In genomic region chr6:25808806-25809495, GRCm38 (mm10) we compare ENCODE assay signal across 8 mouse cellular contexts. TPM values are rescaled to one million over a fixed set of nuclear protein-coding genes. Genes with fewer than 3 reads are reported as not detected.
A peak's percentile ranks its signal among the peaks of the same experiment; 100 is the strongest.
DNase-seq lines count a peak whose midpoint lies in the region; ATAC-seq and TF ChIP-seq lines count a peak whose summit lies in the region.

TSS of gene Pot1a (minus strand) at chr6:25809246.

- H3K9ac ChIP-seq in heart, embryonic 11.5 days (ENCODE audit: low read depth, low read length) = peak within 1 kb of the TSS; percentile 91
- peak within 1 kb of the TSS; percentile 82 for H3K9ac ChIP-seq in kidney, embryonic 16.5 days (replicated peaks; ENCODE audit: low read length)
- H3K9ac ChIP-seq in liver, adult 2 months (ENCODE audit: low read depth, low read length) = peak within 1 kb of the TSS; percentile 80

- H3K4me3 ChIP-seq in C2C12 (ENCODE audit: insufficient read depth, poor library complexity, severe bottlenecking) (peak within 1 kb of the TSS; percentile 34), myocyte (peak within 1 kb of the TSS; percentile 55)
- H3K4me3 ChIP-seq in erythroblast, embryonic 14.5 days (replicated peaks) = peak within 1 kb of the TSS; percentile 73
- peak within 1 kb of the TSS; percentile 71 for H3K4me3 ChIP-seq in heart, embryonic 11.5 days (ENCODE audit: low read depth, low read length)
- peak within 1 kb of the TSS; percentile 70 for H3K4me3 ChIP-seq in kidney, embryonic 16.5 days (ENCODE audit: low read length)
- H3K4me3 ChIP-seq in liver, adult 2 months (ENCODE audit: insufficient read depth, low read depth, low read length) = peak within 1 kb of the TSS; percentile 75

- under 1% methylated on average over 34 of the region's 34 CpGs for WGBS in heart, embryonic 11.5 days (ENCODE audit: insufficient replicate concordance)
- under 1% methylated on average over 34 of the region's 34 CpGs for WGBS in kidney, embryonic 16.5 days
- under 1% methylated on average over 34 of the region's 34 CpGs for WGBS in liver, adult 2 months

- H3K36me3 ChIP-seq in C2C12 (ENCODE audit: control insufficient read depth, insufficient read depth) = no peaks in the 10 kb centered on the region
- peaks cover 21% of the 10 kb centered on the region for H3K36me3 ChIP-seq in erythroblast, embryonic 14.5 days (ENCODE audit: control insufficient read depth)
- no peaks in the 10 kb centered on the region for H3K36me3 ChIP-seq in heart, embryonic 11.5 days (ENCODE audit: control insufficient read depth, insufficient read depth, low read length)
- no peaks in the 10 kb centered on the region for H3K36me3 ChIP-seq in kidney, embryonic 16.5 days (ENCODE audit: insufficient read depth, low read length)
- H3K36me3 ChIP-seq in liver, adult 2 months (ENCODE audit: control insufficient read depth, insufficient read depth, low read length) = no peaks in the 10 kb centered on the region
- no peaks in the 10 kb centered on the region for H3K36me3 ChIP-seq in myocyte (ENCODE audit: control insufficient read depth, insufficient read depth)
- H3K36me3 ChIP-seq in splenic B cell, adult 2 months (ENCODE audit: control insufficient read depth, insufficient read depth, low read length, poor library complexity, severe bottlenecking) = 0 out of 2 replicates have a peak, but pooled peaks cover 3% of the 10 kb centered on the region

- H3K79me2 ChIP-seq in C2C12 (ENCODE audit: control insufficient read depth, insufficient read depth) = no peaks in the 10 kb centered on the region
- no peaks in the 10 kb centered on the region; the same call in 1 of the 2 replicates for H3K79me2 ChIP-seq in liver, adult 2 months (ENCODE audit: control insufficient read depth, insufficient read depth, low read length)
- H3K79me2 ChIP-seq in myocyte (ENCODE audit: control insufficient read depth, insufficient read depth) = no peaks in the 10 kb centered on the region

- TF ChIP-seq CTCF in C2C12 (IDR thresholded peaks at IDR 0.05; ENCODE audit: control insufficient read depth, insufficient read depth, insufficient read length) = no peak
- TF ChIP-seq CTCF in brain, embryonic 14.5 days (IDR thresholded peaks at IDR 0.05; ENCODE audit: borderline replicate concordance, extremely low read depth, insufficient read depth, insufficient read length) = no peak
- 0 out of 2 replicates have a peak, but pooled peaks have one; percentile 15 for TF ChIP-seq CTCF in liver, adult 2 months (IDR thresholded peaks at IDR 0.05; ENCODE audit: low read depth, low read length)

- peak; percentile 99 for DNase-seq in brain, embryonic 14.5 days (ENCODE audit: low read depth)
- peak; percentile 94 for DNase-seq in liver, adult 2 months (ENCODE audit: extremely low read depth, low read depth, low spot score)
- DNase-seq in splenic B cell, adult 2 months (ENCODE audit: low read depth, low spot score) = peak; percentile 98

- H3K9me3 ChIP-seq in erythroblast, embryonic 14.5 days (ENCODE audit: control insufficient read depth, low read length) = no peaks in the 10 kb centered on the region
- no peaks in the 10 kb centered on the region for H3K9me3 ChIP-seq in heart, embryonic 11.5 days (replicated peaks; ENCODE audit: control insufficient read depth, low read length)
- no peaks in the 10 kb centered on the region for H3K9me3 ChIP-seq in kidney, embryonic 16.5 days (ENCODE audit: low read length)

- H3K27ac ChIP-seq in heart, embryonic 11.5 days (ENCODE audit: low read depth, low read length) = peak within 1 kb of the TSS; percentile 75
- H3K27ac ChIP-seq in kidney, embryonic 16.5 days (ENCODE audit: low read length) = peak within 1 kb of the TSS; percentile 84
- H3K27ac ChIP-seq in liver, adult 2 months (replicated peaks; ENCODE audit: insufficient read depth, low read depth, low read length) = peak within 1 kb of the TSS; percentile 54

- H3K4me1 ChIP-seq in erythroblast, embryonic 14.5 days (ENCODE audit: control insufficient read depth) = peaks cover 28% of the 10 kb centered on the region
- H3K4me1 ChIP-seq in heart, embryonic 11.5 days (ENCODE audit: control insufficient read depth, insufficient read depth, low read length) = peaks cover 3% of the 10 kb centered on the region; the same call in 1 of the 2 replicates
- H3K4me1 ChIP-seq in kidney, embryonic 16.5 days (ENCODE audit: insufficient read depth, low read length) = peaks cover 7% of the 10 kb centered on the region; the same call in 1 of the 2 replicates
- no peaks in the 10 kb centered on the region for H3K4me1 ChIP-seq in liver, adult 2 months (ENCODE audit: control insufficient read depth, insufficient read depth, low read length)

- peak within 1 kb of the TSS; percentile 66 for H3ac ChIP-seq in C2C12 (ENCODE audit: control insufficient read depth, insufficient read length, low read depth)
- no peak within 1 kb of the TSS for H3ac ChIP-seq in myocyte (ENCODE audit: control insufficient read depth, insufficient read length)

- peak; percentile 97 for ATAC-seq in heart, embryonic 11.5 days (replicated peaks; ENCODE audit: insufficient number of reproducible peaks, low FRiP score, low TSS enrichment)
- ATAC-seq in kidney, embryonic 16.5 days (ENCODE audit: low FRiP score, low TSS enrichment) = peak; percentile 100

- no peaks in the 10 kb centered on the region for H3K79me3 ChIP-seq in C2C12 (ENCODE audit: low read depth)

- peak within 1 kb of the TSS; percentile 69 for H3K4me2 ChIP-seq in heart, embryonic 11.5 days
- H3K4me2 ChIP-seq in kidney, embryonic 16.5 days (replicated peaks; ENCODE audit: low read depth, low read length) = peak within 1 kb of the TSS; percentile 66
- H3K4me2 ChIP-seq in myocyte (ENCODE audit: low read depth) = peak within 1 kb of the TSS; percentile 74

- H3K27me3 ChIP-seq in C2C12 (ENCODE audit: control insufficient read depth, insufficient read depth, insufficient read length) (no peaks in the 10 kb centered on the region), myocyte (ENCODE audit: control insufficient read depth, insufficient read depth, insufficient read length) (no peaks in the 10 kb centered on the region)
- peaks cover 2% of the 10 kb centered on the region; the same call in 1 of the 2 replicates for H3K27me3 ChIP-seq in erythroblast, embryonic 14.5 days (ENCODE audit: control insufficient read depth)
- H3K27me3 ChIP-seq in heart, embryonic 11.5 days (ENCODE audit: control insufficient read depth, insufficient read depth, low read length) = no peaks in the 10 kb centered on the region
- no peaks in the 10 kb centered on the region for H3K27me3 ChIP-seq in kidney, embryonic 16.5 days (ENCODE audit: insufficient read depth, low read length)
- no peaks in the 10 kb centered on the region for H3K27me3 ChIP-seq in liver, adult 2 months (ENCODE audit: control insufficient read depth, insufficient read depth, low read length)
- no peaks in the 10 kb centered on the region; the same call in 1 of the 2 replicates for H3K27me3 ChIP-seq in splenic B cell, adult 2 months (ENCODE audit: control insufficient read depth, insufficient read depth, low read length, poor library complexity, severe bottlenecking)

- TF ChIP-seq POLR2A in brain, embryonic 14.5 days (IDR thresholded peaks at IDR 0.05; ENCODE audit: borderline replicate concordance, extremely low read depth, insufficient read depth, insufficient read length, poor library complexity, severe bottlenecking) = peak; percentile 74; the same call in 1 of the 2 replicates
- TF ChIP-seq POLR2A in liver, adult 2 months (IDR thresholded peaks at IDR 0.05; ENCODE audit: extremely low read depth, insufficient read depth, low read length) = 0 out of 2 replicates have a peak, but pooled peaks have one; percentile 29
- peak; percentile 47 for TF ChIP-seq POLR2A in myocyte (IDR thresholded peaks at IDR 0.05; ENCODE audit: insufficient read length, low read depth)

TF ChIP-seq in C2C12, 6 proteins besides CTCF, POLR2A, EP300 and RAD21:
- TF ChIP-seq FOSL1 (IDR thresholded peaks at IDR 0.05; ENCODE audit: insufficient read depth, low read length, poor library complexity, severe bottlenecking) = no peak
- TF ChIP-seq CEBPB (IDR thresholded peaks at IDR 0.05; ENCODE audit: low read depth) = no peak
- no peak for TF ChIP-seq USF1 (IDR thresholded peaks at IDR 0.05; ENCODE audit: low read depth)
- no peak for TF ChIP-seq MYOG (IDR thresholded peaks at IDR 0.05; ENCODE audit: control insufficient read depth, extremely low read depth, insufficient read length)
- no peak for TF ChIP-seq MYOD1 (IDR thresholded peaks at IDR 0.05; ENCODE audit: control insufficient read depth, insufficient read length, low read depth)
- no peak for TF ChIP-seq MAX (IDR thresholded peaks at IDR 0.05)
TF ChIP-seq in C2C12: peak in this region for 0.

TF ChIP-seq in myocyte, 11 proteins besides CTCF, POLR2A, EP300 and RAD21:
- peak; percentile 97 for TF ChIP-seq SRF (IDR thresholded peaks at IDR 0.05; ENCODE audit: control insufficient read depth, insufficient read length, low read depth)
- no peak for TF ChIP-seq CEBPB (IDR thresholded peaks at IDR 0.05; ENCODE audit: insufficient read depth, poor library complexity, severe bottlenecking)
- TF ChIP-seq POLR2AphosphoS2 (IDR thresholded peaks at IDR 0.05; ENCODE audit: insufficient read length, low read depth) = no peak
- no peak for TF ChIP-seq REST (IDR thresholded peaks at IDR 0.05; ENCODE audit: insufficient read depth, insufficient read length)

RNA-seq across cellular contexts. Expression of gene Pot1a, which starts in this region (rescaled TPM):
- polyA plus RNA-seq in C2C12 (2012; fragmentation: generic; extraction: Trizol) = 5.0 TPM
- 24.3 and 29.0 TPM in 2 replicates for polyA plus RNA-seq in brain, embryonic 14.5 days (2012; rRNA removed)
- 0.18 and 0.20 TPM in 2 replicates for polyA plus RNA-seq in erythroblast, embryonic 14.5 days (2012)
- polyA plus RNA-seq in heart, embryonic 11.5 days (2014; fragmentation: Nextera tagmentation; extraction: Ambion mirVana) = 27.1 and 28.4 TPM in 2 replicates
- 32.9 and 34.0 TPM in 2 replicates for polyA plus RNA-seq in kidney, embryonic 16.5 days (2015; fragmentation: Nextera tagmentation; extraction: Ambion mirVana)
- total RNA-seq in liver, adult 2 months (2014; rRNA removed) = 8.3 and 9.4 TPM in 2 replicates
- 1.2 and 1.3 TPM in 2 replicates for polyA plus RNA-seq in liver, adult 2 months (2012; rRNA removed)
- 8.0 TPM for polyA plus RNA-seq in myocyte (2012; fragmentation: generic; extraction: Trizol)

Comparison
In these comparisons a context has a peak if more than half of its experiments do, and no peak if none do; other contexts are left out.
1. Peak in every context shown above with its lines: DNase-seq, ATAC-seq, H3K4me3 ChIP-seq and H3K27ac ChIP-seq.